Mouse (Mus musculus): ENCODE results near the gene Mb21d2.

Gene Mb21d2

GRCm38 (mm10) chr16:28793115-28793514, 136.4 kb downstream of the Mb21d2 start:
- peak in 1 of 2 experiments; percentile 6 for DNase-seq (ENCODE audit: low spot score in 2 of 2)
